Mouse (Mus musculus) retina, postnatal 7 days (tissue): ENCODE measurements around the gene Vmn1r49.
"Not testable (repeated sequence)": the region's sequence is repeated elsewhere in the genome, so short reads cannot be mapped to it uniquely, and the experiment has no call there.

Experiments
- DNase-seq: peaks from one replicate; pipeline ENCODE4 v3.0.0-alpha.2; 2012; ENCODE audit warnings: low read depth, low spot score

Gene Vmn1r49

DNA sequence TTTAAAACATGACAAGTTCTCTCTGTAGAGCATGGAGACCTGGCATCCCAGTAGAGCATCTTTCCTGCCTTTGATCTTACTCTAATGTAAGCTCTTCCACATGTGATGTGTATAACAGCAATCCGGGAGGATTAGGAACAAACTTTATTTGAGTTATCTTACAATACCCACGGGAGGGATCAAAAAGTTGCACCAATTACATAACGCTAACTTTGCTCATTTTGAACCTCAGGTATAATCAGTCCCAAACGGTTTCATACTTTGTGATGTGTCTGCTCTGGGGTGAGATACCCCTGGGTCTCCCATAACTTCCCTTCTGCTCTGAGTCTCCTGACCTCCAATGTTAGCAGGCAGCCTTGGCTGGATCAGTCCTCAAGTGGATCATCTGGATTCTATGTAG lies at the start of gene Vmn1r49:
Gene Vmn1r49, minus strand, starts transcription at position 101 of the 400 bp plus-strand sequence.
- no peak for DNase-seq

- DNase-seq, result not testable (repeated sequence)
These were observed 44.0 kb upstream of the Vmn1r49 start, which contains the start of gene Vmn1r51 for GRCm38 (mm10) chr6:90122296-90122695. Gene Vmn1r51, plus strand, starts transcription at chr6:90122596.

- DNase-seq, result no peak
These were observed 22.8 kb upstream of the Vmn1r49 start, which contains the start of gene Vmn1r50 for GRCm38 (mm10) chr6:90101130-90101529. Gene Vmn1r50, plus strand, starts transcription at chr6:90101430.

GRCm38 (mm10) chr6:90100566-90100965 lies 22.3 kb upstream of the Vmn1r49 start:
- DNase-seq, result no peak

DNA sequence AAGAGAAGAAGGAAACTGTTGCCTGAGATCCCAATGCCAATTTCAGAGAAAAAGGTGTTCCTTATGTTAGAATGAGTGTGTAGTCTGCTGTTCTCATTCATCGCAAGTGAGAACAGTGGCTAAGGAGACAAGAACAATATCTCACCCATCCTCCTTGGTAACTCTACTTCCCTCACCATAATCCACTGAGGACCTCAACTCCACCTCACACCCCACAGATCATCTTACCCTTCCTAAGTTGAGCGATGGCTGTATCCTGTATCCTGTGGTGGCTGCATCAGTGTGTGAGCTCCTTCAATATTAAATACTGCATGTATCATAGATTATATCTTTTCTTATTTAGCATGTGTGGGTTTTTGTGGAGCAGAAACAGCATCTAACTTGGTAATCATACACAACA lies 41.6 kb downstream of the Vmn1r49 start, which contains the start of gene Vmn1r48:
Gene Vmn1r48, minus strand, starts transcription at position 101 of the 400 bp plus-strand sequence.
- not testable (repeated sequence) for DNase-seq
